Mouse (Mus musculus) midbrain, embryonic 10.5 days (tissue): ENCODE measurements around the gene Il25. TPM values are rescaled to one million over a fixed set of nuclear protein-coding genes. Genes with fewer than 3 reads are reported as not detected.

Experiments
- DNase-seq: peaks from one replicate; pipeline ENCODE4 v3.0.0-alpha.2; 2017; ENCODE audit warnings: low spot score
- H3K27ac ChIP-seq: fragments of 300-500 bp; sonication (generic); replicated peaks from 2 replicates; pipeline ENCODE4 v1.5.1; 2016; ENCODE audit warnings: mild to moderate bottlenecking
- H3K27me3 ChIP-seq: fragments of 300-500 bp; sonication (generic); 2 replicates; pipeline ENCODE4 v1.6.1; 2016; ENCODE audit warnings: low read depth, mild to moderate bottlenecking; ENCODE audit not compliant: poor library complexity, severe bottlenecking
- H3K36me3 ChIP-seq: fragments of 300-500 bp; sonication (generic); 2 replicates; pipeline ENCODE4 v1.6.1; 2016; ENCODE audit warnings: mild to moderate bottlenecking, moderate library complexity
- H3K4me1 ChIP-seq: fragments of 300-500 bp; sonication (generic); 2 replicates; pipeline ENCODE4 v1.6.1; 2016
- H3K4me3 ChIP-seq: fragments of 300-500 bp; sonication (generic); 2 replicates; pipeline ENCODE4 v1.5.1; 2016; ENCODE audit warnings: mild to moderate bottlenecking, moderate library complexity
- H3K9me3 ChIP-seq: fragments of 300-500 bp; sonication (generic); replicated peaks from 2 replicates; pipeline ENCODE4 v1.6.1; 2016; ENCODE audit warnings: mild to moderate bottlenecking
- WGBS: fragments of 180-500 bp; shearing (Covaris S2); methylation state at CpG from one replicate; pipeline ENCODE4 v1.1.7; 2016; 5-methylcytosine and 5-hydroxymethylcytosine counted together
- polyA plus RNA-seq: library from polyadenylated mRNA; unstranded; fragments of >200 nt; fragmentation: Nextera tagmentation; extraction: Ambion mirVana; gene quantifications from 2 replicates; pipeline ENCODE4 v1.2.1, GENCODE M21; 2016

The Il25 gene
- polyA plus RNA-seq, 1 experiment from 2014 or later: not detected

DNA sequence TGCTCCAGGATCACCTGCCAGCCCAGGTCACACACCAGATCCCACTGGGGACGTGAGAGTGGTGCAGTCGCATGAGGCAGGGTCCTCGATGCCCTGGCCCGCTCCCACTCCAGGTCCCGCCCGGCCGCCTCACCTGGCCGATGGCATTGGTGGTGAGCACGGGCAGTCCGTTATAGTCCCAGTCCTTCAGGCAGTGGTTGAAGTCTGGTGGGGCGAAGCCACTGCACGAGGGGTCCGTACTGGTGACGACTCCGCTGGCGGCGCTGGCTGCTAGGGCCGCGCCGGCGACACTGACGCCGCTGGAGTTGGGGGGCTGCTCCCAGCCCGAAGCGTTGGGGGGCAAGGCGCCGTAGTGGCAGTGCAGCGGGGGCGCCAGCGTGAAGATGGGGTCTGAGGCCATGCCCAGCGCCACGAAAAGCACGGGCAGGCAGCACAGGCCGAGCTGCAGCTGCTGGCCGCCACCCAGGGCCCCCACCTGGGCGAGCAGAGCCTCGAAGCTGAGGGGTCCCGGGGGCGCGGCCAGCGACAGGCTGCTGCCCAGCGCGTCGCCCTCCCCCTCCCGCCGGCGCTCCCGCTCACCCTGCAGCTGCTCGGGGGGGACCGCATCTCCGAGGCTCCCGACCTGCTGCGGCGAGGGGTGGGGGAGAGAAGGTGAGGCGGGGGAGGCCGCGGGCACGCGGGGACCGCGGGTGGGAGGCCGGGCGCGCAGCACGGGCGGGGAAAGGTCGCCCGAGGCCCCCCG lies 20.2 kb upstream of the Il25 start:
- H3K4me3 ChIP-seq: peak overlapping the region; percentile 91
- H3K27me3 ChIP-seq: no peaks in the 10 kb centered on the region
- peaks cover 63% of the 10 kb centered on the region for H3K36me3 ChIP-seq
- H3K9me3 ChIP-seq: no peaks in the 10 kb centered on the region
- H3K27ac ChIP-seq: peak overlapping the region; percentile 95
- WGBS: 4% methylated on average over 66 of the region's 69 CpGs
- H3K4me1 ChIP-seq: peaks cover 38% of the 10 kb centered on the region
- peak; percentile 46 for DNase-seq

DNA sequence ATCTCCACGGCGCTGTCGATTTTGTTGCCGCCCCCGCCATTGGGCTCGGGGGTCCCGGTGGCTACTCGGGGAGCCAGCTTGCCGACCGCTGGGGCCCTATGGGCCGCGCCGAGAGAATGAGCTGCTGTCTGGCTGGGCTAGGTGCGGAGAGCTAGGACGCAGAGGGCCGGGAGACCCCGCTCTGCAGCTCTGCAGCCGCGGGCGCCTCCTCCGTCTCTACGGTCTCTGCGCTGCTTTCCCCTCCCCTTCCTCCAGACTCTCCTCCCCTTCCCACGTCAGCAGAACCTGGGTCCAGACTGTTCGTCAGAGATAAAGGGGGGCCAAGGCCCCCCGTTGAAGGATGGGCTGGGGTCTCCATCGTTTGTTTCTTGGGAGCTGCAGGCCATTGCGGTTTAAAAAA lies 19.6 kb upstream of the Il25 start, which contains the start of gene Slc22a17:
Slc22a17 (minus strand) TSS at position 247 of the 400 bp plus-strand sequence.
- Histone ChIP-seq H3K4me1 (peaks cover 36% of the 10 kb centered on the region), H3K36me3 (peaks cover 63% of the 10 kb centered on the region), H3K4me3 (peak within 1 kb of the TSS; percentile 91), H3K9me3 (no peaks in the 10 kb centered on the region), H3K27me3 (no peaks in the 10 kb centered on the region), H3K27ac (peak within 1 kb of the TSS; percentile 95)
- DNase-seq: peak; percentile 84
- WGBS: under 1% methylated on average over 28 of the region's 28 CpGs

DNA sequence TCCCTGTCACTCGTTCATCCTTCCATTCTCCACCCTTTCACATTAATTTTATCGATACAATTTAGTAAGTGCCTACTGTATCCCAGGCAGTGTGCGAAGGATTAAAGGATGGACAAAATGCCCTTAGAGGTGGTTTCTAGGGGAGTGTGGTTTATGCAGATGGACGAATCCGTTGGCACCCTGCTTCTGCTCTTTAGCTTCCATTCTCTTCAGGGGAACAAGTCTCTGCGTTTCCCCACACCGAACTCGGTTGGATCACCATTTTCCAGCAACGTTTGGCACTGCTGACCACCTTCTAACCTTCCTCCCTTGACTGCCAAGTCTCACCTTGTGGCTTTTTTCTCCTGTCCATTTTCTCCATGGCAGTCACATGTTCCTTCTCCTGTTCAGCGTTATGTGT lies 19.2 kb upstream of the Il25 start:
- Histone ChIP-seq H3K4me1 (peaks cover 35% of the 10 kb centered on the region), H3K4me3 (peak overlapping the region; percentile 91), H3K27me3 (no peaks in the 10 kb centered on the region), H3K9me3 (no peaks in the 10 kb centered on the region), H3K36me3 (peaks cover 63% of the 10 kb centered on the region), H3K27ac (peak overlapping the region; percentile 95)
- WGBS: 17% methylated on average over 10 of the region's 10 CpGs
- DNase-seq: no peak

DNA sequence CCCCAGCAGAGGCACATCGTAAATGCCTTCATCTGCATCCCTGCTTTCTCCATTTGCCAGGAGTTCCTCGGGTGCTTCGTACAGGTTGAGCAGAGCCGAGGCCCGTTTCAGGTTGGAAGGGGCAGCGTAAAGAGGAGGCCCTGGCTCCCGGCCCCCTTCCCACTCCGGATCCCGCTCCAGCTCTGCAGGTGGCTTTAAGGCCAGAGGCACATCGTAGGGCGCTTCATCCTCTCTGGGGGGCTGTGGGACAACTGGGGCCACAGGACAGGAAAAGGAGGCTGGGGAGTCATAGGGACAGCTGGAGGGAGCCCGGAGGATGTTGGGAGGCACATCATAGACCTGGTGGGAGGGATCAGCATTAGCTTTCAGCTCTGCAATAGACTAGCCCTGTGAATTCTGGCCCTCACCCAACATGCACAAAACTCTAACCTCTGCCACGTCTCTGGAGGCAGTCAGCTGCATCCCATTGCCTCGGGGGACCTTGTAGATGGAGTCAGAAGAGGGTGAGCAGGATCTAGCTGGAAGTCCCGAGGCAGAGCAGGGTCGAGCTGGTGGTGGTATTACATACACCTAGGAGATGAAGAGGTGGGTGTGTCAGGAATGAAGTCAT lies 12.3 kb upstream of the Il25 start:
- no peaks in the 10 kb centered on the region for H3K27me3 ChIP-seq
- WGBS: 95% methylated on average over 16 of the region's 16 CpGs

DNA sequence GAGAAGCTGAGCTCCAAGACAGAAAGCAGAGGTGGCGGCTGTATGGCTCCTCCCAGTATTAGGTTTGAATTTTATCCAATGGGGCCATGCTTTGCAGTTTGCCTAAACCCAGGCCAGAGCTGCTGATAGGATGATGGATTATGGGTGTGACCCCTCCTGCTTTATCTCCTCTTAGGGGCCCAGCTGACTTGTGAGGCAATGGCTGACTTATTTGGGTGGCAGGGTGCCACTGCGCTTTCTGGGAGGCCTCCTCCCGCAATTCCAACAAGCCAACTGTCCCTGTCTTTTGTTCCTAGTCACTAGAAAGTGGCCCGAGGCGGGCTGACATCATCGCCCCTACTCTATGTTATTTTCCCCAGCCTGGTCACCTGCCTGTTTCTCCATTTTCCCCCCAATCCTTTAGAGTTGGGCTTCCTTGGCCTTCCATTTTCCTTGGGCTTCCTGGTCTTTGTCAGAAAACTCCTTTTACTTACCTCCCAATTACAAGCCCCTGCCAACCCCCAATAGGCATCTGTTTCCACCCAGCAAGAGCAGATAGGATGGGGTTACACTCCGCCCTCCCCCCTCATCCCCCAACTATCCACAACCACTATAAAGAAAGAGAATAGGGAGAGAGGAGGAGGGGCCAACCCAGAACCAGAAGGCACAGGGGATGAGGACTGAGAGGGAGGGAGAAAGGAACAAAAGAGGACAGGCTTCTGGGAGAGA lies 7.7 kb upstream of the Il25 start:
- Histone ChIP-seq H3K27ac (peak overlapping the region; percentile 100), H3K4me3 (peak overlapping the region; percentile 75), H3K36me3 (peaks cover 39% of the 10 kb centered on the region), H3K27me3 (peaks cover 15% of the 10 kb centered on the region), H3K4me1 (peaks cover 49% of the 10 kb centered on the region), H3K9me3 (peaks cover 24% of the 10 kb centered on the region)
- WGBS: 8% methylated on average over 7 of the region's 7 CpGs
- peak; percentile 75 for DNase-seq

More for the DNA sequence above, 12.3 kb upstream of the Il25 start:
- no peak overlapping the region for H3K27ac ChIP-seq
- DNase-seq: no peak
- peaks cover 24% of the 10 kb centered on the region for H3K9me3 ChIP-seq
- H3K36me3 ChIP-seq: peaks cover 86% of the 10 kb centered on the region
- H3K4me3 ChIP-seq: no peak overlapping the region; the same call in 1 of the 2 replicates
- peaks cover 21% of the 10 kb centered on the region for H3K4me1 ChIP-seq

DNA sequence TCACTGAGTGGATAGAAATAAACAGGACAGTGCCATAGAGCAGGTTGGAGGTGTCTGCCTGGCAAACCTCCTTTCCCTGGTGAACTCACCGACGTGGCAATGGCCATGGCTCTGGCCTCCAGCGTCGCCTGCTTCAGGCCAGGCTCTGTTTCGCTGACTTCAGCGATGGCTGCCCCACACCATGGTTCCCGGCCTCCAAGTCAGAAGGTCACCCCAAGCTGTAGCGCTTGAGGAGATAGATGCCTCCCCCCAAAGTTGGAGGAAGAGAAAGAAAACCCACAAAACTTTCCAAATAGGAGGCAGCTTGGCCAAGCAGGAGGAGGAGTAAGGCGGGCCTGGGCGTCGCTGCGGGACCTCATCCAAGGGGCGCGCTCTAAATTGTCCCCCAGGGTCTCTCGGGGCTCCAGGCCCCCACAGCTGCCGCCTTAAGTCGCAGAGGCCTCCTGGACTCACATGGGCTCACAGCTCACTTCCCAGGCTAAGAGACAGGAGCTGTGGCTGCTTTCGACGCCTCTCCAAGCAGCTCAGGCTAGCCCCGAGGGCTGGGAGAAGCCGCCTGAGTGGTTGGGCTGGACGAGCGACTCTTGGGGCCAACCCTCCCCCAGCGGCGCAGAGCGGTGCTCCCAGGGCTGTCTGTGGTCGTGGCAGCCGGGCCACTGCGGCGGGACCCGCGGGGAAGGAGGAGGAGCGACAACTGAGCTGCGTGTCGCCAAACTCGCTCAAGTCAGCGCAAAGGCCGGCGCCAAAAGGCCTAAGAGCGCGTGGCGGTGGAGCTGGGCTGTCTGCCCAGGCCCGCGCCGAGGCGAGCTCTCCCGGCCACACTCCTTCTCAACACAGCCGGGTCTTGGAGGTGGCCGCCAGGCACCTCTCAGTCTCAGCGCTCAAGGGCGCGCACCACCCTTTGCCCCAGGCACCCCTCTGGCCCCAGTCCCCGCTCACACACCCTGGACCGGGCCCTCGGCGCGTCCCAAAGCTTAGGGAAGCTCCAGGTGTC lies 6.8 kb upstream of the Il25 start, which contains the start of gene Efs:
Efs (minus strand) TSS at position 778 of the 994 bp plus-strand sequence.
- H3K36me3 ChIP-seq: peaks cover 31% of the 10 kb centered on the region
- peaks cover 15% of the 10 kb centered on the region for H3K27me3 ChIP-seq
- under 1% methylated on average over 57 of the region's 57 CpGs for WGBS
- H3K9me3 ChIP-seq: peaks cover 20% of the 10 kb centered on the region
- peak within 1 kb of the TSS; percentile 100 for H3K27ac ChIP-seq
- peak; percentile 79 for DNase-seq
- peaks cover 58% of the 10 kb centered on the region for H3K4me1 ChIP-seq
- peak within 1 kb of the TSS; percentile 75 for H3K4me3 ChIP-seq

DNA sequence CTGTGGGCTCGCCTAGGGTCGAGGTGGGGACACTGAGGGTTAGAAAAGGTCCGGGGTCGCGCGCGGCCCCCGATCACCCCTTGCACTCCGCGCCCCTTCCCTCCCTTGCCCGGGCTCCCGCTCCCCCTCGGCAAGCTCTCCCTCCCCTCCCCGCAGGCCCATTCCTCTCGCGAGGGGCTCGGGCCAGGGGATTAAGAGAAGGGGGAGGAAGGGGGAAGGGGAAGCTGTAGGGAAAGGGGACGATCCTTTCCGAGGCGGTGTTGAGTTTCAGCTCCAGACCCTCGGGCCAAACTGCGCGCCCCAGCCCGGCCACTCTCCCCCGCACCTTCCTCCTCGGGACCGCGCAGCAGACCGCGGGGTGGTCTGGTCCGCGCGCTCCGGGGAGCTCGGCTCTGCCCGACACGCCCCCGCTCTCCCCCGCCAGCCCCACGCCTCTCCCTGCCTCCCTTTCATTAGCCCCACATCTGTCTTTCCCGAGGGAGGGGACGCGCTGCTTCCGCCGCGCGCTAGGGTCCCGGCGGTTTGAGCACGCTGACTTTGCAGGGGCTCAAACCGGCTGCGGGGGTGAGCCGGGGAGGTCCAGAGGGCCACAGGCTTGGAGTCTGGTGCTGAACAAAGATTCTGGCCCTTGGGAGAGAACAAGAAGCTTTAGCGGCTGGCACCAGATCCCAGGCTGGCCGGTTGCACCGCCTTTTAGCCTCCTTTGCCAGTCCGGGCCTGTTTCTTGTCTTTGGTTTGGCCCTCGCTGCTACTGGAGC lies 5.9 kb upstream of the Il25 start:
- peak overlapping the region; percentile 100 for H3K27ac ChIP-seq
- H3K4me1 ChIP-seq: peaks cover 66% of the 10 kb centered on the region
- peaks cover 22% of the 10 kb centered on the region for H3K36me3 ChIP-seq
- peaks cover 11% of the 10 kb centered on the region for H3K9me3 ChIP-seq
- WGBS: under 1% methylated on average over 52 of the region's 58 CpGs
- DNase-seq: peak; percentile 92
- peak overlapping the region; percentile 75 for H3K4me3 ChIP-seq
- peaks cover 15% of the 10 kb centered on the region for H3K27me3 ChIP-seq

DNA sequence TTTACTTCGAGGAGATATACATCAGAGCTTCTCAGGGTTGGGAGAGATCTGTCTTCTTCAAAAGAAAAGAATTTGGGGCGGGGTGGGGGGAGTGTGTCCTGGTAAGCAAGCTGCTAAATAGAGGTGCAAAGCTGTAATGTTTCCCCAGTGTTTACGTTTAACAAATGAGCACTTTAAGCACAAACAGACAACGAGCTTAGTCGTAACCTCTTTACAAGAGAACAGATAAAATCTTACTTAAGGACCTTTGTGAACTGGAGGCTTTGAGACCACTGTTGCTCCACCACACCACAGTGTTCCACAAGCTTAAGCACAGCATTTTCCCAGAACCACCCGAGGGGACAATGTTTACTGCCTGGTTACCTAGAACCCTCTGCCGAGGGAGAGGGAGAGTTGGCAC lies 5.2 kb upstream of the Il25 start:
- Histone ChIP-seq H3K4me1 (peaks cover 71% of the 10 kb centered on the region), H3K9me3 (peaks cover 4% of the 10 kb centered on the region; the same call in 1 of the 2 replicates), H3K4me3 (peak overlapping the region; percentile 75), H3K27me3 (peaks cover 15% of the 10 kb centered on the region), H3K27ac (peak overlapping the region; percentile 100), H3K36me3 (peaks cover 14% of the 10 kb centered on the region)
- 6% methylated on average over 7 of the region's 7 CpGs for WGBS
- DNase-seq: no peak

DNA sequence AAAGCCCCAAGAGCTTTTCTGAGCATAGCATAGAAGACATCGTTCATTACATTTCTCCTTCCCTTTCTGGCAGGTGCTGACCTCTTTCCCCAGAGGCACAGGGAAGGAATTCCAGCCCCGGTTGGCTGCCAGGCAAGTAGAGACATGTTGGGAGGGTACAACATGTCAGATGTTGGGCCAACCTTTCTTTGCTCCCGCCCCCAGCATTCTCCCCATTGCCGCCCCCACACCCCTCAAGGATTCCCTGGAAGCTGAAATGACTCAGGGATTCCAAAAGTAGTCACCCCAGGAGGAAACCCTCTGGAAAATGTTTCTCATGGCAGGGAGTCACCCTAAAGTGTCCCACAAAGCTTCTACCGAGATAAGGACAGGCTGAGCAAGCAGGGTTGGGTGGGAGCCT lies 2.7 kb upstream of the Il25 start:
- 83% methylated on average over 5 of the region's 5 CpGs for WGBS
- peaks cover 15% of the 10 kb centered on the region for H3K27me3 ChIP-seq
- H3K27ac ChIP-seq: 0 out of 2 replicates have a peak overlapping the region, but pooled peaks have one; percentile 50

DNA sequence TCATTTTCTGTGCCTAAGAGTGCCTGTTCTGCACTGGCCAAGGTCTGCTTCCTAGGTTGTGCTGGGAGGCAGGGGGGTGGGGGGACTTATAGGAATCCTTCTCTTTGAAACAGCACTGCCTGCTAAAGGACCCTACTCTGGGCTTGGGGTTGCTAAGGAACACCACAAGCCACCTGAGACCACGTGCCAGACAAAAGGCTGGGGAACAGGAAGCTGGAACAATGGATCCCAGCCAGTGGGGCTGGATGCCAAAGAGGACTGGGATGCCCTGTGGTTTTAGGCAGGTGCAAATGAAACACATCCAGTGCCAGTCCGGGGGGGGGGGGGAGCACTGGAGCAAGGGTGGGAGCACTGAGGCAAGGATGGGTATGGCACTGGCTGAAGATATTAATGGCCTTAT lies 2.1 kb upstream of the Il25 start:
- H3K4me1 ChIP-seq: peaks cover 55% of the 10 kb centered on the region
- no peaks in the 10 kb centered on the region for H3K36me3 ChIP-seq
- H3K27ac ChIP-seq: peak overlapping the region; percentile 50
- H3K27me3 ChIP-seq: peaks cover 15% of the 10 kb centered on the region
- no peaks in the 10 kb centered on the region for H3K9me3 ChIP-seq
- no peak for DNase-seq
- no peak overlapping the region for H3K4me3 ChIP-seq
- WGBS: 20% methylated on average over 2 of the region's 2 CpGs

More for the DNA sequence above, 2.7 kb upstream of the Il25 start:
- Histone ChIP-seq H3K9me3 (no peaks in the 10 kb centered on the region), H3K4me1 (peaks cover 61% of the 10 kb centered on the region), H3K4me3 (no peak overlapping the region), H3K36me3 (no peaks in the 10 kb centered on the region)
- no peak for DNase-seq
